Mouse (Mus musculus) erythroblast, adult 5-6 weeks (primary cell): Measurements from ENCODE around the gene Pax1. TPM values are rescaled to one million over a fixed set of nuclear protein-coding genes. Genes with fewer than 3 reads are reported as not detected.

ENCODE experiments used
- ATAC-seq: replicated peaks from 2 replicates; pipeline ENCODE4 v1.8.0; 2016; ENCODE audit warnings: moderate number of reproducible peaks, mild to moderate bottlenecking, moderate TSS enrichment, inconsistent platforms; ENCODE audit not compliant: poor library complexity, low FRiP score, severe bottlenecking
- total RNA-seq, 2 experiments: library from RNA; stranded (forward) in 1 of 2; stranded (reverse) in 1 of 2; fragments of 150-400 nt in 1 of 2; fragments of 200-764, 138-1000 nt in 1 of 2; gene quantifications; 2 replicates each; pipeline versions ENCODE4 v1.2.3 to v1.2.4; 2015 to 2017; ENCODE audit warnings: low replicate concordance in 2 of 2

Gene Pax1
- total RNA-seq, 2 experiments from 2014 or later: not detected

DNA sequence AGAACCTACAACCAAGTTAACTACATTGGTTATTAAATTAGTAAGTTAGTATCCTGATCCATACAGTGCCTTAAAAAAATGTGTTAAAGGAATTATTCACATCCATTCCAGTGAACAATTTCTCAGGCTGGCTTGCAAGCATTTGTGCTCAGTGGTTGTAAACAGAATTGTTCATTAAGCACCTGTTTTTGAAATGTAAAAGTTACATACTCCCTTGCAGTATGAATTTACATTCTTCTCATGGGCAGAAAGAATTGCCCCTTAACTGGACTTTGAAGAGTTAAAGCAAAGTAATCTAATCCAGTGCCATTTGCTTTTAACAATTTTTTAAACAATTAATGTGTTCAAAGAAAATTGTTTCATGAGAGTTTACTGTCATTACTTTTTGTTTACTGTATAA is 9.6 kb downstream of the Pax1 start:
- ATAC-seq: no peak

DNA sequence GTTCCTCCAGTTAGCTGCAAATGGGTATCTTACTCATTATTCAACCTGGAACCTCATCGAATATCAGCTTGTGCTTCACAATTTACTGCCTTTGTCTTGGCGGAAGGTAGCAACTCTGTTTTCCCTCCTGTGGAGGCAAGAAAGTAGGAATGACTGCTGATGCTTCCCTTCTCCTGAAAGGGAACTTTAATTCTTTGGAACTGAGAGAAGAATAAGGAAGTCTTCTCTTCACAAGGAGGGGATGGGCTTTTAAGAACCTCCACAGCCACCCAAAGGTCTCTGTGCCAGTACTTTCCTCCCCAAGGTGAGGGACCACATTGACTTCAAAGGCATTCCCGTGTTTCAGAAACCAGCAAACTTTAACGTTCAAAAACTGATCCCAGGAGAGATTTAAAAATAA is 10.1 kb downstream of the Pax1 start:
- no peak for ATAC-seq

DNA sequence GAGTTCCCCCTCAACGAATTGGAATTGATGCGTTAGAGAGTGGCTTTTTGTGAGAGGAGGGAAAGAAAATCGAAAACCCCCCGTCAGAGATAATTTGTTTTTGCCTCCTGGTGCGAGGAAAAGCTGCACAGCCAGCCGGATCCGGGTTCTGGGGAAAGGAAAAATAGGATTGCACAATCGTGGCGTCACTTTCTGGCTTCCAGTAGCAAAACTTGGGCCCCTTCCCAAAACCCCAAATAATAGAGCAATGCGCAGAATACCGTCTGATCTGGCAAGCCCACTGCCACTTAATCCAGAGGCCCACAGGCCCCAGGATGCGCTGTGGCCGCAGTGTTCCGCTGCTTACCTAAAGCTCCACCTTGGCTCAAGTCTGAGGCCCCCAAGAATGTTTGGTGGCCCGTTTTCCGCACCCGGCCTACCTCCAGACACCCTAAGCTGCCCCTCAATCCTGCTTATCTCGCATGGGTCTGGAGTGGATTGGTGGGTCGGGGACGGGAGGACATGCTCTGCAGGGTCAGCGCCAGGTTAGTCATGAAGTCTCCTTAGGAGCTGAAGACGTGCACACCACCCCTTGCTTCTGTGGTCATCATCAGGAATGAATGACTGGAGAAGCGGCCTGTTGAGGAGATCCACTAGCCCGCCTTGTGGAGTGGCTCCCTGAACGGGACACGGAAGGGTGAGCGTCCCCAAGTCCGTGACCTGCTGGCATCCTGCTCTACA is 11.4 kb downstream of the Pax1 start:
- no peak for ATAC-seq

- no peak for ATAC-seq
Observed at GRCm38 (mm10) chr2:147373667-147374007, 11.9 kb downstream of the Pax1 start.

DNA sequence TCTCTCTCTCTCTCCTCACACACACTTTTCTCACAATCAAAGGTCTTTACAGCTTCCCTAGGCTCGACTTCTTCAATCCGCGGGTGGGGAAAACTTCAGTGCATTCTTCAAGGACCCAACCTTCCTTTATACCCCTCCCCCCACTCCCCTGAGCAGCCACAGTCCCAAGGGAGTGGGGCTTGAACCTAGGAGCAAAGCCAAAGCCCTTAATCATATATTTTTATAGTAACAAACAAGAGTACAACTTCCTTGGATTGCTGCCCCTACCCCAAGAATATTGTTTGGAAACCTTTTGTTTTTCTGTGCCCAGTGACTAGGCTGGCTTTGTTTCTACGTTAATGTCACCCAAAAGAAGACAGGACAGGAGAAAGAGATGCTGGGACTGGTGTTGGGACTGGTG is 12.5 kb downstream of the Pax1 start:
- ATAC-seq: no peak

- ATAC-seq: no peak
Observed at GRCm38 (mm10) chr2:147375019-147375715, 13.4 kb downstream of the Pax1 start.

DNA sequence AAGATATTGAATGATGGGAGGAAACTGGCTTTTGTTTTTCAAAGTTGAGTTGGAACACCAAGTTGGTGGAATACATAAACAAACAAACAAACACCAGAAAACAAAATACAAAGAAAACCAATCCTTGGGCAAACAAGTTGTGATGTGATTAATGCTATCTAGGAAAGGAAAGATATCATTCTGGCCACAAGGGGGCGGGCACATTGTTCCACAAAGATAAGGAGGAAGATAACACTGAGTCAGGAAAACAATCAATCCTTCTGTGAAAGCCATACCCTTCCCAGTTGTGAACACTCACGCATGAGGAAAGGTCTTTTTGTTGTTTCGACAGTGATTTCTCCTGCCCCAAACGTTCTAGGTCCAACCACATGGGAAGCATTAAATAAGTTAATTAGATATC is 17.2 kb downstream of the Pax1 start:
- no peak for ATAC-seq

GRCm38 (mm10) chr2:147383373-147383772 is 21.6 kb downstream of the Pax1 start:
- no peak for ATAC-seq

DNA sequence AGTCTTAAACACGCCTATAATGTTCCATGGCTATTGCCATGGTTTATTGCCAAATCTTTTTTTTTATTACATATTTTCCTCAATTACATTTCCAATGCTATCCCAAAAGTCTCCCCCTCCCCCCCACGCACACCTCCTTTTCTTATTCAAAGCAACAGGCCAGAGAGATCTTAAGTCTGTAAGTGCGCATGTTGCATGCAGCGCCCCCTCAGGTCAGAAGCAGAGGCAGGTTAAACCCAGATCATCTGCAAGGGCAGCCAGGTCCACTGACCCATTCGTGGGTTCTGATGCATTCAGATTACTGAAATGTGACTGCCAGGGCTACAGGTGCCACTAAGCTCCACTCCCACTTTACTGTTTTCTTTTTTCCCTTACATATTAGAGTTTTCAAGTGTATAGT is 25.2 kb downstream of the Pax1 start:
- ATAC-seq: no peak

DNA sequence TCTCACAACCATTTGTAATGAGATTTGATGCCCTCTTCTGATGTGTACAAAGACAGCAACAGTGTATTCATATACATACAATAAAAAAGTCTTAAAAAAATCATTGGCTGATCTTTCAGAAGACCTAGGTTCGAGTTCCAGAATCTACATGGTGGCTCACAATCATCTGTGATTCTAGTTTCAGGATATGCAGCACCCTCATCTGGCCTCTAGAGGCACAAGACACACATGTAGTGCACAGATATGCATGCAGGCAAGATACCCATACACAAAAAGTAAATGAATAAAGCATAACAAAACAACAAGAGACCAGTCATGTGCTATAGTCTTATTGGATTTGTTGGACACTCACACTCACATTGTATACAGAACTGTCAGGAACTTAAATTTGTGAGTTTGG is 47.6 kb downstream of the Pax1 start:
- ATAC-seq: no peak

GRCm38 (mm10) chr2:147415037-147415436 is 53.3 kb downstream of the Pax1 start:
- no peak for ATAC-seq

DNA sequence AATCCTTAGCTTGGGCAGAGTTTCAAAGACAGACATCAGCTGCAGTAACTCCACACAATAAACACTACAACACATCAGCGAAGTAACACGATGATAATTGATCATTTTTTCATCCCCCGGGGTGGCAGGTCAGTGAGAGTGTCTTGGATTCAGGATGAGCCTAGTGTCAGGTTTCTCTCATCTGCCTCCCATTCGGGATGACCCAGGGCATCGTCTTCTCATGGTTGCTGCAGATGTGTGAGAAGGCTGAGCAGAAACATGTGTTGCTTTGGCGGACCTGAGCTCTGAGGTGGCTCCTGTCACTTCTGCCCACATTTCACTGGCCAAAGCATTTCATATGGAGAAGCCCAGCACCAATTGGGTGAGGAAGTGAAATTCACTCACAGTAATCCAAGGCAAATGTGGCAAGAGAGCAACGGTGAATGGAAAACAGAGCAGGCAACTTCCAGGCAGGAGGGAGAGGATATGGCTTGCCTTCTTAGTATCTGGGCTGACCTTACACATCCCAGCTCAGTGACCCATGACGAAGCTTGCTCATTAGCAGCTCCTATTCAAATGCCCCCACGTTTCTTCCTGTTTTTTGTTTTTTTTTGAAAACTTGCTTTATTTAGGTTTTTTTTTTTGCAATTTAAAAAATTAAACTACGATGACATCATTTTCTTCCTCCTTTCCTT is 63.0 kb downstream of the Pax1 start:
- ATAC-seq: no peak

DNA sequence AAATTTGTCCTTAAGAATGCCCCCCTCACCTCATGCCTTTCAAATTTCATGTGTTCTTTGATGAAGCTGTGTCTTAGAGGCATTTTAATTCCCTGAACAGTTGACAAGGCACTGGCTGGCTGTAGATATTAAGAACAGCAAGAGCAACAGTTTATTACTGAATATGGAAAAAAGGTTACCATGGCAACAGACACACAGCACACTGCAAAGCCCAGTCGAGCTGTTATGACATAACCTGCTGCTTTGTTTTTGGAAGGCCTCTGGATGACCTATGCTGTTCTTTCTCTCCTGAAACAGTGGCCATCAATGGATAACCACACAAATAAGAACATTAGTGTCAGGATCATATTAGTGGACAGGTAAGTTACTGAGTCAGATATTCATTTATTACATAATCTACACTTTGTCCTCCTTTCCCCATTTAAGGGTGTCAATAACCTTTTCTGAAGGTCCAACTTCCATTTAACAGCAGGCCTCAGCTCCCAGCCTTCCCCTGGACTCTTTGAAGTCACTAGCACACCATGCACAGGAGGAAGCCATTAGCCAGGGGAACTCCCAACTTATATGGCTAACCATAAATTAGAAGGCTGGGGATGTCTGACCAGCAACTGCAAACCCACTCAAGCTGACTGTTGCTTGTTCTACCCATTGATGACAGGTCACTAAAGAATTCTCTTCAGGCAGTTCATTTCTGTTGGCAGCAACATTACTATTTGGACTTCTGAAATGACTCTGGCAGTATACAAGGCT is 68.1 kb downstream of the Pax1 start:
- no peak for ATAC-seq

- no peak for ATAC-seq
Observed at GRCm38 (mm10) chr2:147433120-147433519, 71.4 kb downstream of the Pax1 start.

Other genes with a start within 250 kb of the Pax1 start
- gene Nkx2-2, start 167.7 kb upstream of the Pax1 start, total RNA-seq (2015; ENCODE audit: low replicate concordance): not detected in 2 replicates
- gene Nkx2-2, start 167.7 kb upstream of the Pax1 start, total RNA-seq (2017; ENCODE audit: low replicate concordance): not detected in 2 replicates